Mouse (Mus musculus): ENCODE measurements around the gene Ten1. TPM values are rescaled to one million over a fixed set of nuclear protein-coding genes. Genes with fewer than 3 reads are reported as not detected.

Gene Ten1
- total RNA-seq, 2 experiments from 2014 or later: 19.2 to 21.9 TPM

GRCm38 (mm10) chr11:116195252-116195651 is 3.4 kb upstream of the Ten1 start:
- DNase-seq: no peak
- intact Hi-C loops (cut with DNase I): no loop called here

GRCm38 (mm10) chr11:116196336-116196735 is 2.3 kb upstream of the Ten1 start:
- intact Hi-C loops (cut with DNase I): no loop called here

GRCm38 (mm10) chr11:116196866-116197583 is 1.6 kb upstream of the Ten1 start:
- DNase-seq: no peak
- intact Hi-C loops (cut with DNase I): no loop called here

More at GRCm38 (mm10) chr11:116196336-116196735, 2.3 kb upstream of the Ten1 start:
- DNase-seq: no peak

- intact Hi-C loops (cut with DNase I): no loop called here
These were observed 1.1 kb upstream of the Ten1 start for GRCm38 (mm10) chr11:116197584-116197906.

GRCm38 (mm10) chr11:116198132-116198531 is 523 bp upstream of the Ten1 start:
- no peak for DNase-seq
- intact Hi-C loops (cut with DNase I): no loop called here

More at GRCm38 (mm10) chr11:116197584-116197906, 1.1 kb upstream of the Ten1 start:
- no peak for DNase-seq

- DNase-seq: no peak
- intact Hi-C loops (cut with DNase I): no loop called here
These were observed 2.5 kb downstream of the Ten1 start for GRCm38 (mm10) chr11:116201151-116201550.

- intact Hi-C loops (cut with DNase I): no loop called here
- no peak for DNase-seq
These were observed 4.5 kb downstream of the Ten1 start for GRCm38 (mm10) chr11:116203150-116203549.

- DNase-seq: no peak
- intact Hi-C loops (cut with DNase I): no loop called here
These were observed 8.0 kb downstream of the Ten1 start for GRCm38 (mm10) chr11:116206678-116207077.

- DNase-seq: no peak
- intact Hi-C loops (cut with DNase I): no loop called here
These were observed 10.0 kb downstream of the Ten1 start for GRCm38 (mm10) chr11:116208660-116209059.

GRCm38 (mm10) chr11:116209257-116209656 is 10.6 kb downstream of the Ten1 start:
- intact Hi-C loops (cut with DNase I): no loop called here

GRCm38 (mm10) chr11:116210696-116211095 is 12.0 kb downstream of the Ten1 start:
- no peak for DNase-seq
- intact Hi-C loops (cut with DNase I): no loop called here

More at GRCm38 (mm10) chr11:116209257-116209656, 10.6 kb downstream of the Ten1 start:
- DNase-seq: no peak

- DNase-seq: no peak
- intact Hi-C loops (cut with DNase I): no loop called here
These were observed 14.2 kb downstream of the Ten1 start for GRCm38 (mm10) chr11:116212847-116213246.

GRCm38 (mm10) chr11:116213877-116214510 is 15.3 kb downstream of the Ten1 start:
- intact Hi-C loops (cut with DNase I): no loop called here
- no peak for DNase-seq

- intact Hi-C loops (cut with DNase I): no loop called here
- no peak for DNase-seq
These were observed 16.5 kb downstream of the Ten1 start for GRCm38 (mm10) chr11:116215181-116215580.

GRCm38 (mm10) chr11:116215991-116216390 is 17.3 kb downstream of the Ten1 start:
- DNase-seq: no peak
- intact Hi-C loops (cut with DNase I): no loop called here

GRCm38 (mm10) chr11:116216549-116216948 is 17.9 kb downstream of the Ten1 start:
- no peak for DNase-seq
- intact Hi-C loops (cut with DNase I): no loop called here

- DNase-seq: no peak
- intact Hi-C loops (cut with DNase I): no loop called here
These were observed 19.6 kb downstream of the Ten1 start for GRCm38 (mm10) chr11:116218263-116218662.

- intact Hi-C loops (cut with DNase I): no loop called here
- peak; percentile 62 to 79 for DNase-seq
These were observed 20.2 kb downstream of the Ten1 start for GRCm38 (mm10) chr11:116218737-116219400.

- intact Hi-C loops (cut with DNase I): no loop called here
- DNase-seq: peak in 1 of 2 experiments; percentile 54
These were observed 21.2 kb downstream of the Ten1 start for GRCm38 (mm10) chr11:116219885-116220284.

GRCm38 (mm10) chr11:116221931-116222739 is 23.5 kb downstream of the Ten1 start:
- intact Hi-C loops (cut with DNase I): no loop called here
- DNase-seq: peak in 1 of 2 experiments; percentile 32

- intact Hi-C loops (cut with DNase I): no loop called here
- no peak for DNase-seq
These were observed 24.0 kb downstream of the Ten1 start for GRCm38 (mm10) chr11:116222740-116223059.
